Mouse (Mus musculus) forebrain, embryonic 11.5 days (tissue): ENCODE measurements around the gene Jazf1. TPM values are rescaled to one million over a fixed set of nuclear protein-coding genes. Genes with fewer than 3 reads are reported as not detected.

Experiments
- ATAC-seq: fragments of 200-750 bp; cut with Nextera tagmentation; replicated peaks from 2 replicates; pipeline ENCODE4 v1.8.0; 2017; ENCODE audit warnings: moderate TSS enrichment; ENCODE audit not compliant: low FRiP score
- DNase-seq: peaks from one replicate; pipeline ENCODE4 v3.0.0-alpha.2; 2017; ENCODE audit warnings: low spot score
- H3K27ac ChIP-seq: fragments of 300-500 bp; sonication (generic); 2 replicates; pipeline ENCODE4 v1.5.1; 2014; ENCODE audit warnings: low read depth, low read length
- H3K27me3 ChIP-seq: fragments of 300-500 bp; sonication (generic); 2 replicates; pipeline ENCODE4 v1.6.1; 2014; ENCODE audit warnings: mild to moderate bottlenecking, low read length, mixed read lengths; ENCODE audit not compliant: control insufficient read depth, insufficient read depth
- H3K36me3 ChIP-seq: fragments of 300-500 bp; sonication (generic); 2 replicates; pipeline ENCODE4 v1.6.1; 2014; ENCODE audit warnings: mild to moderate bottlenecking, low read length, moderate library complexity, mixed read lengths; ENCODE audit not compliant: control insufficient read depth, insufficient read depth
- H3K4me1 ChIP-seq: fragments of 300-500 bp; sonication (generic); replicated peaks from 2 replicates; pipeline ENCODE4 v1.6.1; 2014; ENCODE audit warnings: low read length, mixed read lengths; ENCODE audit not compliant: control insufficient read depth, insufficient read depth
- H3K4me2 ChIP-seq: fragments of 300-500 bp; sonication (generic); 2 replicates; pipeline ENCODE4 v1.6.1; 2014; ENCODE audit warnings: low read depth, mild to moderate bottlenecking, low read length, moderate library complexity, mixed read lengths; ENCODE audit not compliant: severe bottlenecking
- H3K4me3 ChIP-seq: fragments of 300-500 bp; sonication (generic); 2 replicates; pipeline ENCODE4 v1.5.1; 2014; ENCODE audit warnings: low read depth, low read length
- H3K9ac ChIP-seq: fragments of 300-500 bp; sonication (generic); 2 replicates; pipeline ENCODE4 v1.6.1; 2014; ENCODE audit warnings: low read length
- H3K9me3 ChIP-seq: fragments of 300-500 bp; sonication (generic); 2 replicates; pipeline ENCODE4 v1.6.1; 2016; ENCODE audit warnings: low read length, mixed read lengths; ENCODE audit not compliant: control insufficient read depth
- WGBS: fragments of 180-500 bp; shearing (Covaris S2); extraction: QIAGEN DNeasy Blood & Tissue Kit; methylation state at CpG from one replicate; pipeline ENCODE4 v1.1.7; 2014; 5-methylcytosine and 5-hydroxymethylcytosine counted together
- polyA plus RNA-seq: library from polyadenylated mRNA; unstranded; fragments of >200 nt; fragmentation: Nextera tagmentation; extraction: Ambion mirVana; gene quantifications from 2 replicates; pipeline ENCODE4 v1.2.1, GENCODE M21; 2014

Jazf1 gene
- 6.2 and 6.4 TPM in 2 replicates for polyA plus RNA-seq

GRCm38 (mm10) chr6:53067989-53068874, at the start of gene Jazf1:
TSS of gene Jazf1 (minus strand) at chr6:53068631.
- H3K36me3 ChIP-seq, result no peaks in the 10 kb centered on the region
- H3K4me2 ChIP-seq, result peak within 1 kb of the TSS; percentile 91
- 0 out of 2 replicates have a peak, but pooled peaks cover 5% of the 10 kb centered on the region for H3K4me1 ChIP-seq
- no peaks in the 10 kb centered on the region for H3K9me3 ChIP-seq
- H3K4me3 ChIP-seq, result peak within 1 kb of the TSS; percentile 84
- H3K27me3 ChIP-seq, result peaks cover 19% of the 10 kb centered on the region; the same call in 1 of the 2 replicates
- 1% methylated on average over 55 of the region's 133 CpGs for WGBS
- no peak within 1 kb of the TSS for H3K27ac ChIP-seq
- DNase-seq (peak; percentile 80), ATAC-seq (peak; percentile 66)
- peak within 1 kb of the TSS; percentile 75 for H3K9ac ChIP-seq

DNA sequence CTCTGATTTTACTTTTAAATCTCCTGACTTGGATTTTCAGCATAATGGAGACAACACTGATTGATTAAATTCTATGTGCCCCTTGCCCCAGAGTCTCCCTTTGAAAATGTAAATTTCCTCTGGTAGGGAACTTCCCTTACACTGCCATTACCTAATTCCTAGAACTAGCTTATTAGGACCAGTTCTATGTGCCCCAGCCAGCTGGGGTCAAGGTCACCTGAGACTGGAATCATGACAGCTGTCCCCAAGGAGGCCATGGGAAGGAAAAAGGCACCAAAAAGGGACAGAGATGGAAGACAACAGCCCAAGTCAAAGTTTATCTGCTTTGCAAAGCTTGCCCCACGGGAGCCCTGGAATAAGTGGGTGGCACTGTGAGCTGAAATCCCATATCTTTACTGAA, 49.4 kb upstream of the Jazf1 start:
- Histone ChIP-seq H3K4me2 (no peak overlapping the region), H3K9ac (no peak overlapping the region), H3K4me1 (no peaks in the 10 kb centered on the region), H3K27me3 (no peaks in the 10 kb centered on the region), H3K9me3 (no peaks in the 10 kb centered on the region), H3K27ac (no peak overlapping the region), H3K4me3 (no peak overlapping the region), H3K36me3 (no peaks in the 10 kb centered on the region)
- DNase-seq (no peak), ATAC-seq (no peak)
- 55% methylated on average over 1 of the region's 1 CpGs for WGBS

DNA sequence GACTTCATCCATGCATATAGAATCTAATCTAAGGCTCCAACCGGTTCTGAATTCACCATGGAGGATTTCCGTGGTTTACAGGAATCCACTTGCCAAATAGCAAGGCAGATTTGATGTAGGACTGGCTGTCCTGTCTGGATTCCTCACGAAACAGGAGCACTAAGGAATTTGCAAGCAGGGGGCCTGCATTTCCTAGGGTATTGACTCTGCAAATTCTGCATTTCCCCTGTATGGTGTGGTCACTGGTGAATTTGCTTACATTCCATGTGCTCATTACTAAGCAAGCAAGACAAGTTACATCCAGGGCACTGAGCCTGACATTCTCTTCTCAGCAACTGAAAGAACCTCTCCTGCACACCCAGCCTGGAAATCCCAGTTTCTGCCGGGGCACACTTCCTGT, 18.4 kb upstream of the Jazf1 start:
- Histone ChIP-seq H3K9ac (no peak overlapping the region), H3K9me3 (no peaks in the 10 kb centered on the region), H3K36me3 (no peaks in the 10 kb centered on the region), H3K4me3 (no peak overlapping the region), H3K27ac (no peak overlapping the region), H3K27me3 (no peaks in the 10 kb centered on the region), H3K4me2 (no peak overlapping the region), H3K4me1 (no peaks in the 10 kb centered on the region)
- DNase-seq (no peak), ATAC-seq (no peak)
- WGBS, result 63% methylated on average over 4 of the region's 4 CpGs

DNA sequence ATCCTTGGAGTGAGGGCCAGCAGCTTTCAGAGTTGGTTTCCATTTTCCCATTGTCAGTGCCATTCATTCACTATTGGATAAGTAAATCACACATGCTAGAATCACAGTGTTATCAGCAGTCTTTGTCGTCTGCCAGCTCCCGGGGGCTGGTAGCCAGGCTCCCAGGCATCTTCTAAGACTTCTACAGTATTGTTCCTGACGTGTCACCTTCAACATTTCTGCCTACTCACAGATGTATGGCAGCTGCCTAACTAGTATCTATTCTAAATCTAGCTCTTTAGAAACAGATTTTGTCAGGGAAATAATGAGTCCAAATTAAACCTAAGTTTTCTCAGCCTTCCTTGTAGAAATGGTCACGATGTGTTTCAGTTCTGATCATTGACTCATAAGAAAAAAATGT, 12.8 kb upstream of the Jazf1 start:
- Histone ChIP-seq H3K27ac (no peak overlapping the region), H3K36me3 (no peaks in the 10 kb centered on the region), H3K9ac (no peak overlapping the region), H3K4me1 (no peaks in the 10 kb centered on the region), H3K9me3 (no peaks in the 10 kb centered on the region), H3K4me2 (no peak overlapping the region), H3K4me3 (no peak overlapping the region), H3K27me3 (no peaks in the 10 kb centered on the region)
- ATAC-seq, result no peak
- WGBS, result 74% methylated on average over 4 of the region's 4 CpGs
- no peak for DNase-seq

DNA sequence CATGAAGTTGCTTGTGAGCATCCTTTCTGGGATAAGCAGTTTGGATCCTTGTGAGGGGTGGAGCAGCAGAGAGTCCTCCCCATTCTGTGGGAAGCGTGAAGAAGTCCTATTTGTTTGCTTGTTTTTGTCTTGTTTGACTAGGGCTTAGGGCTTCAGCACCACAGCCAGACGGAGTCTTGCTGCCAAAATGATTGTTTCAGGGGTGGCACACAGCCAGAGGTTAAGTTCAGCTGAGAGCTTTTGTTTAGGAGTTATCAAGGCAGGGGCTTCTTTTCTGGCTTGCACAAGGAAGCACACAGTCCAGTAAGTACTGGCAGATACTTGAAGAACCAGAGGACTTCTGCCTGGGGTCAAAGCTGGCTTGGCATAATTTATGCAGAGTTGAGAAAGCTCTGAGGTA, 10.2 kb upstream of the Jazf1 start:
- Histone ChIP-seq H3K9ac (no peak overlapping the region), H3K4me2 (no peak overlapping the region), H3K9me3 (no peaks in the 10 kb centered on the region), H3K36me3 (no peaks in the 10 kb centered on the region), H3K27ac (no peak overlapping the region), H3K4me1 (no peaks in the 10 kb centered on the region), H3K4me3 (no peak overlapping the region), H3K27me3 (no peaks in the 10 kb centered on the region)
- DNase-seq (no peak), ATAC-seq (no peak)
- WGBS, result 41% methylated on average over 2 of the region's 2 CpGs

- Histone ChIP-seq H3K4me3 (no peak overlapping the region), H3K4me2 (no peak overlapping the region), H3K9me3 (no peaks in the 10 kb centered on the region), H3K9ac (no peak overlapping the region), H3K4me1 (0 out of 2 replicates have a peak, but pooled peaks cover 5% of the 10 kb centered on the region), H3K27me3 (peaks cover 19% of the 10 kb centered on the region; the same call in 1 of the 2 replicates), H3K36me3 (no peaks in the 10 kb centered on the region), H3K27ac (no peak overlapping the region)
- ATAC-seq, result no peak
- no peak for DNase-seq
- 84% methylated on average over 6 of the region's 6 CpGs for WGBS
These were observed 3.3 kb upstream of the Jazf1 start for GRCm38 (mm10) chr6:53071732-53072131.

- Histone ChIP-seq H3K9ac (no peak overlapping the region), H3K36me3 (no peaks in the 10 kb centered on the region), H3K27me3 (peaks cover 19% of the 10 kb centered on the region; the same call in 1 of the 2 replicates), H3K4me3 (no peak overlapping the region), H3K4me1 (0 out of 2 replicates have a peak, but pooled peaks cover 5% of the 10 kb centered on the region), H3K9me3 (no peaks in the 10 kb centered on the region), H3K27ac (no peak overlapping the region), H3K4me2 (no peak overlapping the region)
- ATAC-seq (no peak), DNase-seq (no peak)
- WGBS, result 40% methylated on average over 5 of the region's 5 CpGs
These were observed 1.6 kb upstream of the Jazf1 start for GRCm38 (mm10) chr6:53069976-53070575.

DNA sequence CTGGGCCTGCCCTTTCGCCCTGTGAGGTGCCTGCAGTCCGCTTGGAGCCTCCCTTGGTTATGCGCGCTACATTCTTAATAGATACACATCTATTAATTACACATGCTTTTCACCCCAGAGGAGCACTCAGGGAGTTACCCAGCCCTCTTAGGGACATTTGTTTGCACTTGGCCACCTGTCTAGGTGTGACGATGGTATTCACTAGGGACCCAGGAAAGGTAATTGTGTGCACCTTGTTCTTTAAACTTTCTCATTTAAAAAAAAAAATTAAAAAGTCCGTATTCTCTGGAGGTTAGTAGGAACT, 396 bp upstream of the Jazf1 start:
- DNase-seq (no peak), ATAC-seq (peak; percentile 33; the same call in 1 of the 2 replicates)
- Histone ChIP-seq H3K4me3 (peak overlapping the region; percentile 84), H3K36me3 (no peaks in the 10 kb centered on the region), H3K27ac (no peak overlapping the region), H3K4me2 (peak overlapping the region; percentile 91), H3K9ac (peak overlapping the region; percentile 75), H3K27me3 (peaks cover 19% of the 10 kb centered on the region; the same call in 1 of the 2 replicates), H3K9me3 (no peaks in the 10 kb centered on the region), H3K4me1 (0 out of 2 replicates have a peak, but pooled peaks cover 5% of the 10 kb centered on the region)
- WGBS, result 2% methylated on average over 6 of the region's 6 CpGs
